Mouse (Mus musculus) midbrain, embryonic 16.5 days (tissue): ENCODE measurements around the gene 1700125H20Rik. TPM values are rescaled to one million over a fixed set of nuclear protein-coding genes. Genes with fewer than 3 reads are reported as not detected.

Experiments used
- ATAC-seq: fragments of 200-750 bp; cut with Nextera tagmentation; 2 replicates; pipeline ENCODE4 v1.8.0; 2017; ENCODE audit warnings: moderate TSS enrichment
- H3K27ac ChIP-seq: fragments of 300-500 bp; sonication (generic); 2 replicates; pipeline ENCODE4 v1.5.1; 2014; ENCODE audit warnings: mild to moderate bottlenecking, low read length, mixed read lengths
- H3K27me3 ChIP-seq: fragments of 300-500 bp; sonication (generic); 2 replicates; pipeline ENCODE4 v1.6.1; 2014; ENCODE audit warnings: low read depth, low read length, mixed read lengths; ENCODE audit not compliant: control insufficient read depth, insufficient read depth
- H3K36me3 ChIP-seq: fragments of 300-500 bp; sonication (generic); 2 replicates; pipeline ENCODE4 v1.6.1; 2014; ENCODE audit warnings: mild to moderate bottlenecking, low read length, moderate library complexity, mixed read lengths; ENCODE audit not compliant: control insufficient read depth, insufficient read depth
- H3K4me1 ChIP-seq: fragments of 300-500 bp; sonication (generic); 2 replicates; pipeline ENCODE4 v1.6.1; 2014; ENCODE audit warnings: mild to moderate bottlenecking, low read length, mixed read lengths; ENCODE audit not compliant: control insufficient read depth, insufficient read depth
- H3K4me2 ChIP-seq: fragments of 300-500 bp; sonication (generic); 2 replicates; pipeline ENCODE4 v1.6.1; 2014; ENCODE audit warnings: mild to moderate bottlenecking, low read length, mixed read lengths
- H3K4me3 ChIP-seq: fragments of 300-500 bp; sonication (generic); 2 replicates; pipeline ENCODE4 v1.5.1; 2014; ENCODE audit warnings: low read depth, mild to moderate bottlenecking, low read length, moderate library complexity, mixed read lengths
- H3K9ac ChIP-seq: fragments of 300-500 bp; sonication (generic); 2 replicates; pipeline ENCODE4 v1.6.1; 2014; ENCODE audit warnings: low read depth, low read length, mixed read lengths
- H3K9me3 ChIP-seq: fragments of 300-500 bp; sonication (generic); replicated peaks from 2 replicates; pipeline ENCODE4 v1.6.1; 2014; ENCODE audit warnings: mild to moderate bottlenecking, low read length, mixed read lengths; ENCODE audit not compliant: control insufficient read depth, poor library complexity, severe bottlenecking
- WGBS: fragments of 180-500 bp; shearing (Covaris S2); extraction: QIAGEN DNeasy Blood & Tissue Kit; methylation state at CpG from one replicate; pipeline ENCODE4 v1.1.7; 2014; 5-methylcytosine and 5-hydroxymethylcytosine counted together
- polyA plus RNA-seq: library from polyadenylated mRNA; unstranded; fragments of >200 nt; fragmentation: Nextera tagmentation; extraction: Ambion mirVana; gene quantifications from 2 replicates; pipeline ENCODE4 v1.2.1, GENCODE M21; 2015

1700125H20Rik gene
- polyA plus RNA-seq, 1 experiment from 2014 or later = 0.48 TPM

- H3K27me3 ChIP-seq = no peaks in the 10 kb centered on the region
- WGBS = 87% methylated on average over 2 of the region's 2 CpGs
- no peak overlapping the region for H3K9ac ChIP-seq
- no peak for ATAC-seq
- H3K4me3 ChIP-seq = no peak overlapping the region
- no peaks in the 10 kb centered on the region for H3K9me3 ChIP-seq
- peaks cover 27% of the 10 kb centered on the region for H3K36me3 ChIP-seq
- no peak overlapping the region for H3K27ac ChIP-seq
- no peaks in the 10 kb centered on the region for H3K4me1 ChIP-seq
- no peak overlapping the region for H3K4me2 ChIP-seq
Observed at GRCm38 (mm10) chr11:85198906-85199305, 28.7 kb downstream of the 1700125H20Rik start.

GRCm38 (mm10) chr11:85206231-85206630 lies 36.0 kb downstream of the 1700125H20Rik start:
- Histone ChIP-seq H3K4me2 (no peak overlapping the region), H3K27me3 (no peaks in the 10 kb centered on the region), H3K4me3 (no peak overlapping the region), H3K9ac (no peak overlapping the region), H3K9me3 (no peaks in the 10 kb centered on the region), H3K27ac (no peak overlapping the region), H3K4me1 (no peaks in the 10 kb centered on the region), H3K36me3 (peaks cover 13% of the 10 kb centered on the region)
- no peak for ATAC-seq

- no peak overlapping the region for H3K4me2 ChIP-seq
- no peaks in the 10 kb centered on the region for H3K27me3 ChIP-seq
- ATAC-seq = no peak
- H3K9me3 ChIP-seq = no peaks in the 10 kb centered on the region
- no peak overlapping the region for H3K4me3 ChIP-seq
- H3K9ac ChIP-seq = no peak overlapping the region
- no peaks in the 10 kb centered on the region for H3K4me1 ChIP-seq
- peaks cover 25% of the 10 kb centered on the region for H3K36me3 ChIP-seq
- no peak overlapping the region for H3K27ac ChIP-seq
- 96% methylated on average over 2 of the region's 2 CpGs for WGBS
Observed at GRCm38 (mm10) chr11:85211151-85211550, 40.9 kb downstream of the 1700125H20Rik start.

- Histone ChIP-seq H3K4me1 (no peaks in the 10 kb centered on the region), H3K4me2 (no peak overlapping the region), H3K4me3 (no peak overlapping the region), H3K27me3 (no peaks in the 10 kb centered on the region), H3K36me3 (peaks cover 25% of the 10 kb centered on the region), H3K27ac (no peak overlapping the region), H3K9me3 (no peaks in the 10 kb centered on the region), H3K9ac (no peak overlapping the region)
- WGBS = 98% methylated on average over 2 of the region's 2 CpGs
- no peak for ATAC-seq
Observed at GRCm38 (mm10) chr11:85213215-85213614, 43.0 kb downstream of the 1700125H20Rik start.

- Histone ChIP-seq H3K36me3 (peaks cover 22% of the 10 kb centered on the region), H3K27ac (no peak overlapping the region), H3K4me3 (no peak overlapping the region), H3K4me2 (no peak overlapping the region), H3K9ac (no peak overlapping the region), H3K27me3 (no peaks in the 10 kb centered on the region), H3K4me1 (no peaks in the 10 kb centered on the region), H3K9me3 (no peaks in the 10 kb centered on the region)
- no peak for ATAC-seq
- 96% methylated on average over 3 of the region's 3 CpGs for WGBS
Observed at GRCm38 (mm10) chr11:85214679-85215078, 44.5 kb downstream of the 1700125H20Rik start.

GRCm38 (mm10) chr11:85219014-85219413 lies 48.8 kb downstream of the 1700125H20Rik start:
- Histone ChIP-seq H3K4me2 (no peak overlapping the region), H3K27ac (no peak overlapping the region), H3K27me3 (no peaks in the 10 kb centered on the region), H3K4me3 (no peak overlapping the region), H3K4me1 (no peaks in the 10 kb centered on the region), H3K36me3 (0 out of 2 replicates have a peak, but pooled peaks cover 2% of the 10 kb centered on the region), H3K9ac (no peak overlapping the region), H3K9me3 (no peaks in the 10 kb centered on the region)
- 95% methylated on average over 3 of the region's 3 CpGs for whole genome bisulfite sequencing
- no peak for ATAC-seq

- 94% methylated on average over 6 of the region's 6 CpGs for WGBS
- ATAC-seq = no peak
Observed at GRCm38 (mm10) chr11:85222561-85222960, 52.4 kb downstream of the 1700125H20Rik start.

GRCm38 (mm10) chr11:85223248-85223647 lies 53.0 kb downstream of the 1700125H20Rik start:
- no peak overlapping the region for H3K4me3 ChIP-seq
- H3K4me1 ChIP-seq = no peaks in the 10 kb centered on the region
- no peak overlapping the region for H3K9ac ChIP-seq
- no peak for ATAC-seq
- H3K9me3 ChIP-seq = no peaks in the 10 kb centered on the region
- no peaks in the 10 kb centered on the region for H3K36me3 ChIP-seq
- H3K27ac ChIP-seq = no peak overlapping the region
- WGBS = 100% methylated on average over 3 of the region's 3 CpGs
- no peaks in the 10 kb centered on the region for H3K27me3 ChIP-seq
- no peak overlapping the region for H3K4me2 ChIP-seq

More at GRCm38 (mm10) chr11:85222561-85222960, 52.4 kb downstream of the 1700125H20Rik start:
- H3K27ac ChIP-seq = no peak overlapping the region
- H3K36me3 ChIP-seq = no peaks in the 10 kb centered on the region
- H3K9ac ChIP-seq = no peak overlapping the region
- H3K27me3 ChIP-seq = no peaks in the 10 kb centered on the region
- H3K4me3 ChIP-seq = no peak overlapping the region
- no peaks in the 10 kb centered on the region for H3K4me1 ChIP-seq
- no peaks in the 10 kb centered on the region for H3K9me3 ChIP-seq
- H3K4me2 ChIP-seq = no peak overlapping the region
